Mouse (Mus musculus) lung, postnatal 0 days (tissue): Measurements from ENCODE around the gene Xpnpep3.

Source experiments
- CTCF ChIP-seq: IDR thresholded peaks from 2 replicates; pipeline ENCODE4 v1.5.1; 2016; ENCODE audit warnings: antibody characterized with exemption, mild to moderate bottlenecking
- EP300 ChIP-seq: IDR thresholded peaks from 2 replicates; pipeline ENCODE4 v1.6.1; 2016; ENCODE audit warnings: antibody characterized with exemption, mild to moderate bottlenecking, control low read depth

DNA sequence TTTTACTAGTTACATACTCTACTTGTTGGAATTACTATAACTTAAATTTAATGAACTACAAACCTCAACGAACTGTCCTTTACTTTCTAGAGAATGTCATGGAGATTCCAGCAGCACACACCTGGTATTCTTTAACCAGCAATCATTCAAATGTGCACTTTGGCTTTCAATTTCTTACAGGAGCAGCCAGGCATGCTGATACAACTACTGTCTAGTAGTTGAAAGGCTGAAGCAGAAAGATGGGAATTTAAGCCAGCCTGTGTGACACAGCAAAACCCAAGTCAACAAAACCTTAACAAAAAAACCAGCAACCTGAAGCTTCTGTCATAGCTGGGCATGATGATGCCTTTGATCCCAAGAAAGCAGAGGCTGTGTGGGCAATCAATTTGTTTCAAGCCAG lies 37.4 kb upstream of the Xpnpep3 start:
- TF ChIP-seq CTCF: no peak
- no peak for TF ChIP-seq EP300
